Mouse (Mus musculus): ENCODE results near the gene Gpd1.

Gpd1 gene

DNA sequence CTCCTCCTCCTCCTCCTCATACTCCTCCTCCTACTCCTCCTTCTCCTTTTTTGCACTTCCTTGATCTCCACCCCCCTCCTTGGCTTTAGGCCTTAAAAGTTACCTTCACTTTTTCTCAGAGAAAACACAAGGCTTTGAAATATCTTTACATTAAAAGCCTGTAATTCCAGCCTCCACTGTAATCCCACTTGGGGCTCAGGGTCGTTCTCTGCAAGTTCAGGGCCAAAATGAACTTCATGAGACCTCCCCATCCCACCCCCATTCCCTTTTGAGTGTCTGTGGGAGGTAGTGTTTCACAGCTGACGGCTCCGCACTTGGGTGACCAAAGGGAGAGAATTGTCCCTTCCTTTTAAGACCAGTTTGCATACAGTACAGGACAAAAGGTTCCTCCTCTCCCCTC is 55.6 kb downstream of the Gpd1 start:
- peak in 1 of 2 experiments; percentile 3 for DNase-seq
